Mouse (Mus musculus): ENCODE data around the gene Sat2.

The Sat2 gene

GRCm38 (mm10) chr11:69621571-69622268 lies at the start of gene Sat2:
Gene Sat2, plus strand, starts transcription at chr11:69622024.
- no peak for DNase-seq (ENCODE audit: low read depth, low spot score)

- DNase-seq (ENCODE audit: low read depth, low spot score), result peak; percentile 55
Observed at GRCm38 (mm10) chr11:69575220-69575619, 46.6 kb upstream of the Sat2 start.

- no peak for DNase-seq (ENCODE audit: low read depth, low spot score)
Observed at GRCm38 (mm10) chr11:69576307-69576706, 45.5 kb upstream of the Sat2 start.

- no peak for DNase-seq (ENCODE audit: low read depth, low spot score)
Observed at GRCm38 (mm10) chr11:69578301-69578700, 43.5 kb upstream of the Sat2 start.

GRCm38 (mm10) chr11:69579128-69580017 lies 42.5 kb upstream of the Sat2 start:
- DNase-seq (ENCODE audit: low read depth, low spot score), result peak; percentile 93

GRCm38 (mm10) chr11:69580091-69580514 lies 41.7 kb upstream of the Sat2 start, which contains the start of the genes Wrap53 and Trp53:
Gene Wrap53, minus strand, starts transcription at chr11:69580255.
Gene Trp53, plus strand, starts transcription at chr11:69580359.
- peak; percentile 94 for DNase-seq (ENCODE audit: low read depth, low spot score)

GRCm38 (mm10) chr11:69580572-69581146 lies 41.2 kb upstream of the Sat2 start:
- DNase-seq (ENCODE audit: low read depth, low spot score), result no peak

GRCm38 (mm10) chr11:69581147-69581688 lies 40.6 kb upstream of the Sat2 start:
- peak; percentile 93 for DNase-seq (ENCODE audit: low read depth, low spot score)

- DNase-seq (ENCODE audit: low read depth, low spot score), result no peak
Observed at GRCm38 (mm10) chr11:69581814-69582213, 40.0 kb upstream of the Sat2 start.

GRCm38 (mm10) chr11:69582230-69582805 lies 39.5 kb upstream of the Sat2 start:
- DNase-seq (ENCODE audit: low read depth, low spot score), result no peak

GRCm38 (mm10) chr11:69584008-69584407 lies 37.8 kb upstream of the Sat2 start:
- no peak for DNase-seq (ENCODE audit: low read depth, low spot score)

- peak; percentile 24 for DNase-seq (ENCODE audit: low read depth, low spot score)
Observed at GRCm38 (mm10) chr11:69584937-69585336, 36.9 kb upstream of the Sat2 start.

GRCm38 (mm10) chr11:69585718-69586325 lies 36.0 kb upstream of the Sat2 start:
- no peak for DNase-seq (ENCODE audit: low read depth, low spot score)

GRCm38 (mm10) chr11:69589207-69589834 lies 32.5 kb upstream of the Sat2 start:
- no peak for DNase-seq (ENCODE audit: low read depth, low spot score)

GRCm38 (mm10) chr11:69590622-69591021 lies 31.2 kb upstream of the Sat2 start:
- DNase-seq (ENCODE audit: low read depth, low spot score), result no peak

GRCm38 (mm10) chr11:69591424-69591823 lies 30.4 kb upstream of the Sat2 start:
- no peak for DNase-seq (ENCODE audit: low read depth, low spot score)

GRCm38 (mm10) chr11:69591899-69592637 lies 29.8 kb upstream of the Sat2 start:
- no peak for DNase-seq (ENCODE audit: low read depth, low spot score)

- no peak for DNase-seq (ENCODE audit: low read depth, low spot score)
Observed at GRCm38 (mm10) chr11:69592799-69593198, 29.0 kb upstream of the Sat2 start.

- DNase-seq (ENCODE audit: low read depth, low spot score), result no peak
Observed at GRCm38 (mm10) chr11:69594853-69595252, 27.0 kb upstream of the Sat2 start.

GRCm38 (mm10) chr11:69599436-69599835 lies 22.4 kb upstream of the Sat2 start:
- DNase-seq (ENCODE audit: low read depth, low spot score), result no peak

All from CD4-positive helper T cell, adult 2 months (primary cell).